In genomic region chr10:92333042-92333774, GRCm38 (mm10) we compare ENCODE assay signal across 11 mouse cellular contexts.
DNase-seq lines count a peak whose midpoint lies in the region; ATAC-seq lines count a peak whose summit lies in the region.
"Had no signal": no experiment of that assay in that cellular context is flagged by ENCODE, and none has a peak within 500 bp of the region (broad histone marks: within the 10 kb centered on the region; RNA-seq: fewer than 3 reads in every experiment).

No protein-coding gene starts in this region.

- no peak overlapping the region for H3K4me3 ChIP-seq in heart, embryonic 10.5 days
- no peak overlapping the region for H3K4me3 ChIP-seq in embryonic facial prominence, embryonic 14.5 days (ENCODE audit: low read depth, low read length)
- H3K4me3 ChIP-seq in hindbrain, embryonic 16.5 days (ENCODE audit: low read length), result no peak overlapping the region
- H3K4me3 ChIP-seq: limb, embryonic 13.5 days had no signal

- H3K27me3 ChIP-seq in heart, embryonic 10.5 days (ENCODE audit: insufficient read depth, poor library complexity, severe bottlenecking), result no peaks in the 10 kb centered on the region
- no peaks in the 10 kb centered on the region for H3K27me3 ChIP-seq in embryonic facial prominence, embryonic 14.5 days (replicated peaks; ENCODE audit: control insufficient read depth, insufficient read depth, low read length)
- no peaks in the 10 kb centered on the region for H3K27me3 ChIP-seq in hindbrain, embryonic 16.5 days (replicated peaks; ENCODE audit: control insufficient read depth, insufficient read depth, low read length)
- H3K27me3 ChIP-seq: limb, embryonic 13.5 days had no signal

- no peak for DNase-seq in heart, embryonic 10.5 days (ENCODE audit: low spot score)
- DNase-seq in heart, adult 8-10 months (ENCODE audit: low spot score), result no peak
- peak; percentile 86 for DNase-seq in embryonic facial prominence, embryonic 14.5 days (ENCODE audit: low spot score)
- DNase-seq in neural tube, embryonic 10.5 days (ENCODE audit: extremely low spot score, low spot score), result peak; percentile 28
- DNase-seq in ovary, postnatal 14 days (ENCODE audit: low spot score), result no peak
- no peak for DNase-seq in kidney, postnatal 36 days
- no peak for DNase-seq in urinary bladder, postnatal 10 days (ENCODE audit: low spot score)
- DNase-seq: heart, postnatal 4 days; thymus, postnatal 25 days had no signal

- H3K9ac ChIP-seq in embryonic facial prominence, embryonic 14.5 days (ENCODE audit: low read depth, low read length), result no peak overlapping the region
- no peak overlapping the region for H3K9ac ChIP-seq in hindbrain, embryonic 16.5 days (ENCODE audit: low read depth, low read length)
- H3K9ac ChIP-seq: limb, embryonic 13.5 days had no signal

- no peak overlapping the region for H3K4me2 ChIP-seq in embryonic facial prominence, embryonic 14.5 days (ENCODE audit: low read depth, low read length)
- no peak overlapping the region for H3K4me2 ChIP-seq in hindbrain, embryonic 16.5 days (ENCODE audit: low read length)
- H3K4me2 ChIP-seq: limb, embryonic 13.5 days had no signal

- peaks cover 12% of the 10 kb centered on the region for H3K4me1 ChIP-seq in heart, embryonic 10.5 days
- peaks cover 10% of the 10 kb centered on the region for H3K4me1 ChIP-seq in embryonic facial prominence, embryonic 14.5 days (ENCODE audit: control insufficient read depth, insufficient read depth, low read length)
- H3K4me1 ChIP-seq in hindbrain, embryonic 16.5 days (ENCODE audit: control insufficient read depth, insufficient read depth, low read depth, low read length), result peaks cover 9% of the 10 kb centered on the region

- 13% methylated on average over 3 of the region's 3 CpGs for WGBS in heart, embryonic 10.5 days
- WGBS in embryonic facial prominence, embryonic 14.5 days, result 17% methylated on average over 3 of the region's 3 CpGs
- 16% methylated on average over 3 of the region's 3 CpGs for WGBS in hindbrain, embryonic 16.5 days

- H3K9me3 ChIP-seq in heart, embryonic 10.5 days, result no peaks in the 10 kb centered on the region
- no peaks in the 10 kb centered on the region for H3K9me3 ChIP-seq in embryonic facial prominence, embryonic 14.5 days (ENCODE audit: control insufficient read depth, low read length)
- no peaks in the 10 kb centered on the region for H3K9me3 ChIP-seq in hindbrain, embryonic 16.5 days (ENCODE audit: control insufficient read depth, low read length)
- H3K9me3 ChIP-seq: limb, embryonic 13.5 days had no signal

- no peaks in the 10 kb centered on the region for H3K36me3 ChIP-seq in heart, embryonic 10.5 days
- H3K36me3 ChIP-seq in embryonic facial prominence, embryonic 14.5 days (ENCODE audit: control insufficient read depth, insufficient read depth, low read length), result no peaks in the 10 kb centered on the region
- no peaks in the 10 kb centered on the region for H3K36me3 ChIP-seq in hindbrain, embryonic 16.5 days (ENCODE audit: control insufficient read depth, insufficient read depth, low read length)
- H3K36me3 ChIP-seq: limb, embryonic 13.5 days had no signal

- peak overlapping the region; percentile 33; the same call in 1 of the 2 replicates for H3K27ac ChIP-seq in heart, embryonic 10.5 days
- H3K27ac ChIP-seq in embryonic facial prominence, embryonic 14.5 days (replicated peaks; ENCODE audit: low read depth, low read length), result no peak overlapping the region; the same call in 1 of the 2 replicates
- H3K27ac ChIP-seq in hindbrain, embryonic 16.5 days (ENCODE audit: low read depth, low read length), result peak overlapping the region; percentile 59
- H3K27ac ChIP-seq: limb, embryonic 13.5 days had no signal

- peak; percentile 93 for ATAC-seq in embryonic facial prominence, embryonic 14.5 days (ENCODE audit: low read depth)
- ATAC-seq in hindbrain, embryonic 16.5 days, result peak; percentile 90

Comparison
In these comparisons a context has a peak if more than half of its experiments do, and no peak if none do; other contexts are left out.
1. DNase-seq: peak in embryonic facial prominence, embryonic 14.5 days (single experiment) and neural tube, embryonic 10.5 days (single experiment); none in heart, embryonic 10.5 days (single experiment), heart, adult 8-10 months (single experiment), ovary, postnatal 14 days (single experiment), kidney, postnatal 36 days (0 of 2) and urinary bladder, postnatal 10 days (single experiment).